Mouse (Mus musculus): Measurements from ENCODE around the gene Dgke. TPM values are rescaled to one million over a fixed set of nuclear protein-coding genes. Genes with fewer than 3 reads are reported as not detected.
"Not testable (repeated sequence)": the region's sequence is repeated elsewhere in the genome, so short reads cannot be mapped to it uniquely, and the experiment has no call there.

Gene Dgke
- polyA plus RNA-seq, 1 experiment from 2014 or later: 4.6 TPM

- H3K9ac ChIP-seq (ENCODE audit: low read length); H3K4me2 ChIP-seq; H3K27me3 ChIP-seq (ENCODE audit: control insufficient read depth, insufficient read depth, low read length); ATAC-seq (ENCODE audit: low FRiP score); H3K9me3 ChIP-seq (ENCODE audit: control insufficient read depth, low read length); H3K27ac ChIP-seq (ENCODE audit: low read depth, low read length); H3K4me1 ChIP-seq (ENCODE audit: control insufficient read depth, insufficient read depth, low read length); H3K36me3 ChIP-seq (ENCODE audit: control insufficient read depth, insufficient read depth, low read length); DNase-seq (ENCODE audit: low spot score, missing footprints); H3K4me3 ChIP-seq (ENCODE audit: low read depth, low read length): not testable (repeated sequence)
- 91% methylated on average over 10 of the region's 10 CpGs for WGBS
These were observed 30.6 kb upstream of the Dgke start for GRCm38 (mm10) chr11:89097292-89097691.

- no peaks in the 10 kb centered on the region for H3K4me1 ChIP-seq (ENCODE audit: control insufficient read depth, insufficient read depth, low read length)
These were observed 28.7 kb upstream of the Dgke start for GRCm38 (mm10) chr11:89095306-89095705.

GRCm38 (mm10) chr11:89092714-89093113, 26.1 kb upstream of the Dgke start:
- Histone ChIP-seq H3K36me3 (ENCODE audit: control insufficient read depth, insufficient read depth, low read length) (no peaks in the 10 kb centered on the region), H3K27me3 (ENCODE audit: control insufficient read depth, insufficient read depth, low read length) (no peaks in the 10 kb centered on the region), H3K4me3 (ENCODE audit: low read depth, low read length) (no peak overlapping the region), H3K9me3 (ENCODE audit: control insufficient read depth, low read length) (no peaks in the 10 kb centered on the region), H3K4me2 (no peak overlapping the region), H3K9ac (ENCODE audit: low read length) (no peak overlapping the region), H3K4me1 (ENCODE audit: control insufficient read depth, insufficient read depth, low read length) (no peaks in the 10 kb centered on the region), H3K27ac (ENCODE audit: low read depth, low read length) (no peak overlapping the region)
- WGBS: 85% methylated on average over 9 of the region's 9 CpGs
- DNase-seq (ENCODE audit: low spot score, missing footprints) (no peak), ATAC-seq (ENCODE audit: low FRiP score) (no peak)

More at GRCm38 (mm10) chr11:89095306-89095705, 28.7 kb upstream of the Dgke start:
- no peaks in the 10 kb centered on the region for H3K27me3 ChIP-seq (ENCODE audit: control insufficient read depth, insufficient read depth, low read length)
- H3K27ac ChIP-seq (ENCODE audit: low read depth, low read length): no peak overlapping the region
- ATAC-seq (ENCODE audit: low FRiP score): no peak
- H3K9me3 ChIP-seq (ENCODE audit: control insufficient read depth, low read length): no peaks in the 10 kb centered on the region
- H3K36me3 ChIP-seq (ENCODE audit: control insufficient read depth, insufficient read depth, low read length): no peaks in the 10 kb centered on the region
- no peak overlapping the region for H3K4me3 ChIP-seq (ENCODE audit: low read depth, low read length)
- DNase-seq (ENCODE audit: low spot score, missing footprints): no peak
- H3K9ac ChIP-seq (ENCODE audit: low read length): no peak overlapping the region
- 86% methylated on average over 3 of the region's 3 CpGs for WGBS
- no peak overlapping the region for H3K4me2 ChIP-seq

DNA sequence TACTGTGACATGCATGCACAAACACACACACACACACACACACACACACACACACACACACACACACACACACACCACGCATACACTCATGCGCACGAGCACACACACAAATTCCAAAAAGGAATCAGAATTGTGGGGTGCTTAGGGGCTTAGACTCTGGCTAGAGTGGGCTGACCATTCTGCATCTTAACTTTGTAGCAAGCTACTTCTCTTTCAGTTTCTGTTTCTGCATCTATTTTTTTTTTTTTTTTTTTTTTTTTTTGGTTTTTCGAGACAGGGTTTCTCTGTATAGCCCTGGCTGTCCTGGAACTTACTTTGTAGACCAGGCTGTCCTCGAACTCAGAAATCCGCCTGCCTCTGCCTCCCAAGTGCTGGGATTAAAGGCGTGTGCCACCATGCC, 23.7 kb upstream of the Dgke start:
- ATAC-seq (ENCODE audit: low FRiP score); H3K9ac ChIP-seq (ENCODE audit: low read length); H3K9me3 ChIP-seq (ENCODE audit: control insufficient read depth, low read length); H3K27ac ChIP-seq (ENCODE audit: low read depth, low read length); H3K36me3 ChIP-seq (ENCODE audit: control insufficient read depth, insufficient read depth, low read length); DNase-seq (ENCODE audit: low spot score, missing footprints); H3K4me2 ChIP-seq; H3K27me3 ChIP-seq (ENCODE audit: control insufficient read depth, insufficient read depth, low read length); H3K4me3 ChIP-seq (ENCODE audit: low read depth, low read length); H3K4me1 ChIP-seq (ENCODE audit: control insufficient read depth, insufficient read depth, low read length): not testable (repeated sequence)
- whole genome bisulfite sequencing: 92% methylated on average over 6 of the region's 7 CpGs

GRCm38 (mm10) chr11:89088754-89089153, 22.1 kb upstream of the Dgke start:
- no peaks in the 10 kb centered on the region for H3K36me3 ChIP-seq (ENCODE audit: control insufficient read depth, insufficient read depth, low read length)
- H3K9me3 ChIP-seq (ENCODE audit: control insufficient read depth, low read length): no peaks in the 10 kb centered on the region
- H3K4me1 ChIP-seq (ENCODE audit: control insufficient read depth, insufficient read depth, low read length): no peaks in the 10 kb centered on the region
- DNase-seq (ENCODE audit: low spot score, missing footprints): no peak
- no peak overlapping the region for H3K27ac ChIP-seq (ENCODE audit: low read depth, low read length)
- no peak for ATAC-seq (ENCODE audit: low FRiP score)
- H3K27me3 ChIP-seq (ENCODE audit: control insufficient read depth, insufficient read depth, low read length): no peaks in the 10 kb centered on the region
- H3K4me3 ChIP-seq (ENCODE audit: low read depth, low read length): no peak overlapping the region
- no peak overlapping the region for H3K4me2 ChIP-seq
- H3K9ac ChIP-seq (ENCODE audit: low read length): no peak overlapping the region
- 89% methylated on average over 4 of the region's 4 CpGs for WGBS

- Histone ChIP-seq H3K4me2 (no peak overlapping the region), H3K36me3 (ENCODE audit: control insufficient read depth, insufficient read depth, low read length) (no peaks in the 10 kb centered on the region), H3K4me3 (ENCODE audit: low read depth, low read length) (no peak overlapping the region), H3K4me1 (ENCODE audit: control insufficient read depth, insufficient read depth, low read length) (no peaks in the 10 kb centered on the region), H3K9me3 (ENCODE audit: control insufficient read depth, low read length) (no peaks in the 10 kb centered on the region), H3K9ac (ENCODE audit: low read length) (no peak overlapping the region), H3K27ac (ENCODE audit: low read depth, low read length) (no peak overlapping the region), H3K27me3 (ENCODE audit: control insufficient read depth, insufficient read depth, low read length) (no peaks in the 10 kb centered on the region)
- WGBS: 81% methylated on average over 10 of the region's 10 CpGs
- ATAC-seq (ENCODE audit: low FRiP score) (no peak), DNase-seq (ENCODE audit: low spot score, missing footprints) (no peak)
These were observed 19.7 kb upstream of the Dgke start for GRCm38 (mm10) chr11:89086208-89086809.

DNA sequence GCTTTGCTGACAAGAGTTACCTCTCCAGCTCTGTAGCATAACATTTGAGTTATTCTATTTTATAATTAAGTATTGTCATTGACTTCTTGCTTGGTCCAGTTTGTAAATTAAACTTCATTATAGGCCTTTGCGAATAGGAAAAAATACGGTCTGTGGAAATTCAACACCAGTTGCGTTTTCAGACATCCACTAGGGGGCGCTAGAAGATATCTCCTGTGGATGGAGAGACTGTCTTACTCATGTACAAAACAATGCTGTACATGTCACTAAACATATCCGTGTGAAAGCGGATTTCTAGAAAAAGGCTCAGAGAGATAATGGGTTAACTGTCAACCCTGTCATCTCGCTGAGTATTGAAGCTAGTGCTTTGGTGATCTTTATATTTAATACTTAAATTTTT, 18.0 kb upstream of the Dgke start:
- H3K4me3 ChIP-seq (ENCODE audit: low read depth, low read length): no peak overlapping the region
- no peak for ATAC-seq (ENCODE audit: low FRiP score)

GRCm38 (mm10) chr11:89082691-89083090, 16.0 kb upstream of the Dgke start:
- H3K4me3 ChIP-seq (ENCODE audit: low read depth, low read length); H3K27me3 ChIP-seq (ENCODE audit: control insufficient read depth, insufficient read depth, low read length); H3K27ac ChIP-seq (ENCODE audit: low read depth, low read length); H3K4me2 ChIP-seq; DNase-seq (ENCODE audit: low spot score, missing footprints); ATAC-seq (ENCODE audit: low FRiP score); H3K36me3 ChIP-seq (ENCODE audit: control insufficient read depth, insufficient read depth, low read length); H3K9me3 ChIP-seq (ENCODE audit: control insufficient read depth, low read length); H3K9ac ChIP-seq (ENCODE audit: low read length); H3K4me1 ChIP-seq (ENCODE audit: control insufficient read depth, insufficient read depth, low read length): not testable (repeated sequence)
- WGBS: 88% methylated on average over 3 of the region's 3 CpGs

More for the DNA sequence above, 18.0 kb upstream of the Dgke start:
- no peak overlapping the region for H3K27ac ChIP-seq (ENCODE audit: low read depth, low read length)
- WGBS: 48% methylated on average over 7 of the region's 7 CpGs
- H3K4me1 ChIP-seq (ENCODE audit: control insufficient read depth, insufficient read depth, low read length): no peaks in the 10 kb centered on the region
- no peak for DNase-seq (ENCODE audit: low spot score, missing footprints)
- H3K4me2 ChIP-seq: no peak overlapping the region
- no peaks in the 10 kb centered on the region for H3K9me3 ChIP-seq (ENCODE audit: control insufficient read depth, low read length)
- no peak overlapping the region for H3K9ac ChIP-seq (ENCODE audit: low read length)
- H3K27me3 ChIP-seq (ENCODE audit: control insufficient read depth, insufficient read depth, low read length): no peaks in the 10 kb centered on the region
- no peaks in the 10 kb centered on the region for H3K36me3 ChIP-seq (ENCODE audit: control insufficient read depth, insufficient read depth, low read length)

- not testable (repeated sequence) for ATAC-seq (ENCODE audit: low FRiP score); H3K4me1 ChIP-seq (ENCODE audit: control insufficient read depth, insufficient read depth, low read length); DNase-seq (ENCODE audit: low spot score, missing footprints); H3K36me3 ChIP-seq (ENCODE audit: control insufficient read depth, insufficient read depth, low read length); H3K4me2 ChIP-seq; H3K27me3 ChIP-seq (ENCODE audit: control insufficient read depth, insufficient read depth, low read length); H3K9ac ChIP-seq (ENCODE audit: low read length); H3K27ac ChIP-seq (ENCODE audit: low read depth, low read length); H3K9me3 ChIP-seq (ENCODE audit: control insufficient read depth, low read length); H3K4me3 ChIP-seq (ENCODE audit: low read depth, low read length)
- 82% methylated on average over 5 of the region's 5 CpGs for WGBS
These were observed 15.3 kb upstream of the Dgke start for GRCm38 (mm10) chr11:89081906-89082305.
